Mouse (Mus musculus) cortical plate, adult 2 months (tissue): ENCODE measurements around the gene Slc22a17. TPM values are rescaled to one million over a fixed set of nuclear protein-coding genes. Genes with fewer than 3 reads are reported as not detected.
A peak's percentile ranks its signal among the peaks of the same experiment; 100 is the strongest.

Source experiments
- H3K27ac ChIP-seq: fragments of 200-500 bp; 2 replicates; pipeline ENCODE4 v1.5.1; 2012; ENCODE audit warnings: low read length, control low read depth, inconsistent platforms; ENCODE audit not compliant: insufficient read depth
- H3K4me1 ChIP-seq: fragments of 200-500 bp; 2 replicates; pipeline ENCODE4 v1.6.1; 2011; ENCODE audit warnings: low read length; ENCODE audit not compliant: control insufficient read depth, insufficient read depth
- H3K4me3 ChIP-seq: fragments of 200-500 bp; 2 replicates; pipeline ENCODE4 v1.5.1; 2011; ENCODE audit warnings: mild to moderate bottlenecking, low read length, control low read depth; ENCODE audit not compliant: insufficient read depth
- CTCF ChIP-seq: fragments of 200-500 bp; IDR thresholded peaks from 2 replicates; pipeline ENCODE4 v1.5.1; 2011; ENCODE audit warnings: mild to moderate bottlenecking, control low read depth, low read length; ENCODE audit not compliant: insufficient read depth; ENCODE audit errors: extremely low read depth
- POLR2A ChIP-seq: fragments of 200-500 bp; IDR thresholded peaks from 2 replicates; pipeline ENCODE4 v1.6.1; 2011; ENCODE audit warnings: mild to moderate bottlenecking, low read length, control low read depth; ENCODE audit not compliant: insufficient read depth; ENCODE audit errors: extremely low read depth
- polyA plus RNA-seq: library from polyadenylated mRNA; depleted of rRNA; stranded (reverse); fragments of >200 nt; gene quantifications from 2 replicates; pipeline ENCODE4 v1.2.3, GENCODE M21; 2012

Gene Slc22a17
- polyA plus RNA-seq, 1 experiment = 776 TPM

DNA sequence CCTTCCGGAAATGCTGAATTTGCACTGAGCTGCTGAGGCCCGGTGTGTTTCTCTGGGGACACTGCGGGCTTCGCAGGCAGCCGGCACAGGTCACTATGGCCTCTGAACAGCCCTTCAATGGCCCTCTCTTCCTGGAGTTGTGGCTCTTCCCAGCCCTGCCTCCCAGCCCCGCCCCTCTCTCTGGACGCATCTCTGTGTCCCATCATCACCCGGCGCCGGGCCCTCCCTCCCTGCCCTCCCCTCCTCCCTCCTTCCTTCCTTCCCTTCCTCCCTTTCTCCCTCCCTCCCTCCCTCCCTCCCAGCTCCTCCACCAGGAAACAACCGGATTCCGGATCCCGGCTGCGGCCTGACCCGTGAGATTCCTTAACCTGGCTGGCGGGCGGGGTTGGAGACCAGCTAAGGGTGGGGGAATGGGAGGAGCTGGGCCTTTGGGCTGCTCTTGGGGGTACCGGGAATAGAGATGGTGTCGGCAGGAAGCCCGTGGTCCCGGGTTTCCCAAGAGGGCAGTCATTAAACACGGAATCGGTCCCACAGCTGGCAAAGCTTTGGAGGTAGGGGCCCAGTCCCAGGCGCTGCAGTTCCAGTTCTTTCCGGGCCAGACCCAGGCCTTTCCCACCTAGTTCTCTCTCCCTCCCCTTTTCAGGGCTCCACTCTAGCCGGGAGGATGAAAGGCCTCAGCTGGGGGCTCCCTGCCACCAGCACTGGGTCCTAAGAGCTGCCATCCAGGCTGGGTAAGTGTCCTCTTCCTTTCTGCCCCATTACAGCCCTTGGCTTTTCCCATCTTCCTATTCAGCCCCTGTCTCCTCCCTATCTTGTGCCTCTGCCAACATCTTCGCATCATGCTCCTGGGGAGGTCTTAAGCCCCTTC, 29.5 kb downstream of the Slc22a17 start, which contains the start of the genes Bcl2l2 and Gm20521:
Gene Bcl2l2, plus strand, starts transcription at position 224 of the 868 bp plus-strand sequence.
Gene Gm20521, plus strand, starts transcription at position 288 of the 868 bp plus-strand sequence.
- H3K4me1 ChIP-seq = peaks cover 8% of the 10 kb centered on the region
- TF ChIP-seq CTCF (no peak), POLR2A (peak; percentile 80; the same call in 1 of the 2 replicates)

DNA sequence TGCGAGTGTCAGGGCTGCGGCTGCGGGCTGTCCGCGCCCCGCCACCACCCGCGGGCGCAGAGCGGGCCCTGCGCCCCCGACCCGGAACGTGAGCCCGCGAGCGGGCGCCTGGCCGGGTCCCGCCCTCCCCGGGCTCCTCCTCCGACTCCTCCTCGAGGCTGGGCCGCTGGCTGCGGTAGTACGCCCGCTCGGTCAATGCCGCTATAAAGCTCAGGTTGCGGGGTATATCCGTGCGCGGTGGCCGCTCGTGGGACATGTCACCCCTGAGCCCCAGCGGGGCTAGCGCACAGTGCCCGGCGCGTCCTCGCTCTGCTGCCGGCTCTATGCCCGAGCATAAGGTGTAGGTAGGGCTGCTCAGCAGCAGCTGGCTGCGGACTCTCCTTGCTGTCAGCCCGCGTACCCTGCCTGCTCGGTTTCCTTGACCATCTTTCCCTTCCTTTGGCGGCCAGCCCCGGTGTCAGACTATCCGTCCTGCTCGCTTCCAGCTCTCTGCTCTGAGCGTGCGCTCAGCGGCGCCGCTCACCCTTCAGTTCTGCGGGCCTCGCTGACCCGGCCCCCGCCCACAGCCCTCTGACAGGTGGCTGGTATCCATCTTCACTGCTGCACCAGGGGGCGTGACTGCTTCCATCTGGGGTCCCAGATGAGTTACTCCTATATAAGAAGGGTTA, 35.8 kb downstream of the Slc22a17 start, which contains the start of gene Ppp1r3e:
Gene Ppp1r3e, minus strand, starts transcription at position 503 of the 668 bp plus-strand sequence.
- peak within 1 kb of the TSS; percentile 72 for H3K4me3 ChIP-seq
- TF ChIP-seq CTCF (no peak), POLR2A (no peak; the same call in 1 of the 2 replicates)
- H3K4me1 ChIP-seq = no peaks in the 10 kb centered on the region; the same call in 1 of the 2 replicates
- peak within 1 kb of the TSS; percentile 91 for H3K27ac ChIP-seq

More for the DNA sequence above, 29.5 kb downstream of the Slc22a17 start, which contains the start of the genes Bcl2l2 and Gm20521:
- H3K27ac ChIP-seq = peak within 1 kb of the TSS; percentile 60
- H3K4me3 ChIP-seq = peak within 1 kb of the TSS; percentile 94

- TF ChIP-seq CTCF (no peak), POLR2A (peak; percentile 72)
- H3K4me3 ChIP-seq = peak overlapping the region; percentile 72
- H3K27ac ChIP-seq = peak overlapping the region; percentile 91
- H3K4me1 ChIP-seq = no peaks in the 10 kb centered on the region; the same call in 1 of the 2 replicates
Observed at GRCm38 (mm10) chr14:54876539-54877047, 36.3 kb downstream of the Slc22a17 start.

- TF ChIP-seq POLR2A (no peak), CTCF (no peak)
- Histone ChIP-seq H3K4me3 (peak overlapping the region; percentile 72), H3K27ac (peak overlapping the region; percentile 91), H3K4me1 (no peaks in the 10 kb centered on the region; the same call in 1 of the 2 replicates)
Observed at GRCm38 (mm10) chr14:54875844-54876538, 36.9 kb downstream of the Slc22a17 start.

DNA sequence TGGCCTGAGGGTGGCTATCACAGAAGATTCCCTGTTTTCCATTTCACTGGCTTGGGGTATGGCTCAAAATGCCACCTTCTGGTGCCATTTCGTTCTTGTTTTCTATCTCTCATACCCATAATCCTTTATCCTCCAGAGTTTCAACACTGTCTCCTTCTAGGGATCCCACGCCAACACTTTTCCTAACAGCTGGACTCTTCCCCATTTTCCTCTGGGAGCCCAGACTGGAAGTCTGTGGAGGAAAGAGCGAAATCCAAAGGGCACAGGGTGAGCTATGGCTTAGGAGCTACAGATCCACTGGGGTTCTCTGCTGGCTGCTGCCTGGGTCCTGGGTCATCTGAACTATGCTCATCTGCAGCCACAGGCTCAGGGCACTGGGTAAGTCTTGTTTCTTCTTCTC, 38.8 kb downstream of the Slc22a17 start:
- Histone ChIP-seq H3K4me1 (no peaks in the 10 kb centered on the region; the same call in 1 of the 2 replicates), H3K27ac (no peak overlapping the region), H3K4me3 (no peak overlapping the region)
- no peak for TF ChIP-seq POLR2A
- no peak for TF ChIP-seq CTCF

- TF ChIP-seq POLR2A (no peak), CTCF (no peak)
- H3K27ac ChIP-seq = no peak within 1 kb of the TSS
- H3K4me3 ChIP-seq = no peak within 1 kb of the TSS
- H3K4me1 ChIP-seq = no peaks in the 10 kb centered on the region
Observed at GRCm38 (mm10) chr14:54870861-54871260, 42.1 kb downstream of the Slc22a17 start, which contains the start of gene Homez. Homez (minus strand) TSS chr14:54870961.

DNA sequence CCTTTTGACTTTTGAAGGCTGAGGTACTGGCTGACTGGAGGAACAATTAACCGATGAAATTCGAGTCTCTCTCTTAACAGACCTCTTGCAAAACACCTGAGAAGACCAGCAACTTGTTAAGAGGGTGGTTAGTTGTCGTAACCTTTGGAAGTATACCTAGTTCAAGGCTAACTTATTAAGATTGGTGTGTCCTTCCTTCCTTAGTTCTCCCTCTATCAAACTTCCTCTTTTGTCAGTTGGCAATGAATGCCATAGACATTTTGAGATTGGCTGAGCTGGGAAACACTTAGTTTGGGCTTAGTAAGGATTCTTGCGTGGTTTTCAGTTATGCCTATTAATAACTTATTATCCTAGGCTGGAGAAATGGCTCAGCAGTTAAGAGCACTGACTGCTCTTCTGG, 44.9 kb downstream of the Slc22a17 start:
- no peak for TF ChIP-seq POLR2A
- no peak for TF ChIP-seq CTCF
- Histone ChIP-seq H3K27ac (no peak overlapping the region), H3K4me1 (no peaks in the 10 kb centered on the region), H3K4me3 (no peak overlapping the region)

DNA sequence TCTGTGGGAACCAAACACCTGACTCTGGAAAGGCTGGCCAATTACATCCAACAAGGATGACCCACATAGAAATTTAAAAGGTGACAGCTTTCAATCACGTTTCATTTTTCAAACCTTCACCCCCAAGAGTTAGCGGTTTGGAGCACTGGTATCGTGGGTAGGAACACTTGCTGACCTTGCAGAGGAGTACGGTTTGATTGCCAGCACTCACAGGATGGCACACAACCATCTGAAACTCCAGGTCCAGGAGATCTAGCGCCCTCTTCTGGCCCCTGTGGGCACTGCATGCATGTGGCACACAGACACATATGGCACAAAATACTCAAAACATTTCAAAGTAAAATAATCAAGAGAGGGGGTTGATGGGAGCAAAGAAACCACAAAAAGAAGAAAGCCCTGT, 46.0 kb downstream of the Slc22a17 start:
- 0 out of 2 replicates have a peak, but pooled peaks have one; percentile 19 for TF ChIP-seq CTCF
- TF ChIP-seq POLR2A = no peak
- Histone ChIP-seq H3K27ac (no peak overlapping the region), H3K4me1 (no peaks in the 10 kb centered on the region), H3K4me3 (no peak overlapping the region)

- no peak for TF ChIP-seq POLR2A
- TF ChIP-seq CTCF = no peak
- Histone ChIP-seq H3K27ac (no peak overlapping the region), H3K4me1 (no peaks in the 10 kb centered on the region), H3K4me3 (no peak overlapping the region)
Observed at GRCm38 (mm10) chr14:54866268-54866667, 46.7 kb downstream of the Slc22a17 start.
